Mouse (Mus musculus) neural tube, embryonic 10.5 days (tissue): ENCODE measurements around the gene Hbp1.

Experiments
- DNase-seq: peaks from one replicate; pipeline ENCODE4 v3.0.0-alpha.2; 2017; ENCODE audit warnings: low spot score; ENCODE audit errors: extremely low spot score

Hbp1 gene

GRCm38 (mm10) chr12:31912966-31913551 lies 37.3 kb downstream of the Hbp1 start:
- DNase-seq: no peak

GRCm38 (mm10) chr12:31907436-31907835 lies 42.9 kb downstream of the Hbp1 start:
- DNase-seq: no peak

- DNase-seq: no peak
These were observed 44.4 kb downstream of the Hbp1 start for GRCm38 (mm10) chr12:31905696-31906551.

- DNase-seq: no peak
These were observed 49.9 kb downstream of the Hbp1 start for GRCm38 (mm10) chr12:31900391-31900914.

GRCm38 (mm10) chr12:31897456-31897855 lies 52.9 kb downstream of the Hbp1 start:
- DNase-seq: no peak

- DNase-seq: no peak
These were observed 53.3 kb downstream of the Hbp1 start for GRCm38 (mm10) chr12:31896986-31897385.

GRCm38 (mm10) chr12:31896295-31896694 lies 54.0 kb downstream of the Hbp1 start:
- no peak for DNase-seq

GRCm38 (mm10) chr12:31895888-31896287 lies 54.4 kb downstream of the Hbp1 start:
- no peak for DNase-seq

GRCm38 (mm10) chr12:31895095-31895734 lies 55.1 kb downstream of the Hbp1 start:
- no peak for DNase-seq

GRCm38 (mm10) chr12:31892771-31893170 lies 57.6 kb downstream of the Hbp1 start:
- no peak for DNase-seq

GRCm38 (mm10) chr12:31892079-31892478 lies 58.3 kb downstream of the Hbp1 start:
- no peak for DNase-seq

- DNase-seq: no peak
These were observed 59.6 kb downstream of the Hbp1 start for GRCm38 (mm10) chr12:31890685-31891084.

- no peak for DNase-seq
These were observed 64.3 kb downstream of the Hbp1 start for GRCm38 (mm10) chr12:31885844-31886606.

- no peak for DNase-seq
These were observed 65.3 kb downstream of the Hbp1 start for GRCm38 (mm10) chr12:31885084-31885483.

GRCm38 (mm10) chr12:31884365-31884764 lies 66.0 kb downstream of the Hbp1 start:
- DNase-seq: no peak

GRCm38 (mm10) chr12:31882736-31883135 lies 67.6 kb downstream of the Hbp1 start:
- DNase-seq: no peak

GRCm38 (mm10) chr12:31876775-31877174 lies 73.6 kb downstream of the Hbp1 start:
- no peak for DNase-seq
